Mouse (Mus musculus): Measurements from ENCODE around the gene Dse.
A peak's percentile ranks its signal among the peaks of the same experiment; 100 is the strongest.

Gene Dse

GRCm38 (mm10) chr10:34131356-34131755 is 76.2 kb downstream of the Dse start:
- DNase-seq (ENCODE audit: low spot score), result no peak

GRCm38 (mm10) chr10:34128391-34128790 is 79.1 kb downstream of the Dse start:
- no peak for DNase-seq (ENCODE audit: low spot score)

- DNase-seq (ENCODE audit: low spot score), result peak; percentile 52
Observed at GRCm38 (mm10) chr10:34127392-34128378, 79.8 kb downstream of the Dse start, which contains the start of gene Calhm6. Calhm6 (minus strand) TSS chr10:34127984.

GRCm38 (mm10) chr10:34118421-34118820 is 89.1 kb downstream of the Dse start:
- no peak for DNase-seq (ENCODE audit: low spot score)

- DNase-seq (ENCODE audit: low spot score), result no peak
Observed at GRCm38 (mm10) chr10:34117770-34118169, 89.7 kb downstream of the Dse start.

GRCm38 (mm10) chr10:34117131-34117530 is 90.4 kb downstream of the Dse start:
- no peak for DNase-seq (ENCODE audit: low spot score)

- DNase-seq (ENCODE audit: low spot score), result no peak
Observed at GRCm38 (mm10) chr10:34111964-34112738, 95.4 kb downstream of the Dse start.

- DNase-seq (ENCODE audit: low spot score), result no peak
Observed at GRCm38 (mm10) chr10:34110863-34111465, 96.6 kb downstream of the Dse start.

Measured in testis, postnatal 10 days (tissue).